19 mouse cellular contexts compared by ENCODE assay signal in genomic region chr7:79867861-79868260, GRCm38 (mm10). TPM values are rescaled to one million over a fixed set of nuclear protein-coding genes. Genes with fewer than 3 reads are reported as not detected.
DNase-seq lines count a peak whose midpoint lies in the region; ATAC-seq lines count a peak whose summit lies in the region.
"Had no signal": no experiment of that assay in that cellular context is flagged by ENCODE, and none has a peak within 500 bp of the region (broad histone marks: within the 10 kb centered on the region; RNA-seq: fewer than 3 reads in every experiment).

No protein-coding gene starts in this region.

- 0 out of 2 replicates have a peak, but pooled peaks have one; percentile 6 for ATAC-seq in lung, embryonic 16.5 days (ENCODE audit: low read depth)
- ATAC-seq: forebrain, embryonic 14.5 days had no signal

- intact Hi-C loops in heart, postnatal 25 days (cut with DNase I) = no loop called here

- no peaks in the 10 kb centered on the region for H3K27me3 ChIP-seq in lung, embryonic 16.5 days (ENCODE audit: control insufficient read depth, insufficient read depth, low read depth, low read length)

- no peak overlapping the region for H3K4me2 ChIP-seq in lung, embryonic 16.5 days (ENCODE audit: low read depth, low read length)
- H3K4me2 ChIP-seq: lung, embryonic 14.5 days; midbrain, embryonic 11.5 days had no signal

- H3K4me3 ChIP-seq in lung, embryonic 16.5 days (ENCODE audit: low read length) = no peak overlapping the region
- H3K4me3 ChIP-seq: layer of hippocampus, adult 2 months had no signal

- DNase-seq in gastrocnemius, adult 18-20 months (ENCODE audit: low spot score) = peak; percentile 51
- no peak for DNase-seq in gastrocnemius, postnatal 10 days
- no peak for DNase-seq in lung, postnatal 10 days
- DNase-seq in heart, postnatal 25 days (ENCODE audit: low spot score) = peak; percentile 53
- DNase-seq in cerebellum, postnatal 14 days = no peak
- DNase-seq in testis, postnatal 14 days (ENCODE audit: low spot score) = no peak
- DNase-seq in spleen, adult 12 weeks (ENCODE audit: low spot score) = no peak
- DNase-seq: adrenal gland, postnatal 36 days; B cell, adult 2 months; cerebellum, adult 11 months; embryo, embryonic 11 days; left cerebral cortex, postnatal 4 days; thymus, adult 2 months had no signal

- no peaks in the 10 kb centered on the region for H3K36me3 ChIP-seq in lung, embryonic 16.5 days (ENCODE audit: control insufficient read depth, insufficient read depth, low read length)

- H3K27ac ChIP-seq in lung, embryonic 16.5 days (ENCODE audit: low read length) = peak overlapping the region; percentile 43
- H3K27ac ChIP-seq: layer of hippocampus, adult 2 months had no signal

- H3K9me3 ChIP-seq in lung, embryonic 16.5 days (ENCODE audit: control insufficient read depth, low read length) = no peaks in the 10 kb centered on the region

- H3K9ac ChIP-seq in lung, embryonic 16.5 days (ENCODE audit: low read length) = no peak overlapping the region
- H3K9ac ChIP-seq: lung, embryonic 14.5 days had no signal

- H3K4me1 ChIP-seq in lung, embryonic 16.5 days (replicated peaks; ENCODE audit: control insufficient read depth, insufficient read depth, low read length) = peaks cover 5% of the 10 kb centered on the region; the same call in 1 of the 2 replicates

- WGBS in lung, embryonic 16.5 days = 74% methylated on average over 13 of the region's 13 CpGs

RNA-seq across cellular contexts. Expression of gene Anpep, which starts 7.0 kb away (rescaled TPM):
- total RNA-seq in gastrocnemius, adult 18-20 months (2021) = 1 to 10 TPM; 3.8 to 5.6 TPM
- 10 to 100 TPM; 11.8 to 22.7 TPM for total RNA-seq in gastrocnemius, postnatal 10 days (2021)
- 7.4 and 9.7 TPM in 2 replicates for polyA plus RNA-seq in lung, embryonic 16.5 days (2015; fragmentation: Nextera tagmentation; extraction: Ambion mirVana)
- 10 to 100 TPM; 13.7 to 17.4 TPM for total RNA-seq in heart, postnatal 25 days (2021)
- total RNA-seq: granulocyte monocyte progenitor cell, adult 5-6 weeks had no signal

RNA-seq across cellular contexts. Expression of gene Ap3s2, which starts 52.6 kb away (rescaled TPM):
- 10 to 100 TPM; 17.1 to 24.9 TPM for total RNA-seq in gastrocnemius, adult 18-20 months (2021)
- 10 to 100 TPM; 20.6 to 21.9 TPM for total RNA-seq in gastrocnemius, postnatal 10 days (2021)
- polyA plus RNA-seq in lung, embryonic 16.5 days (2015; fragmentation: Nextera tagmentation; extraction: Ambion mirVana) = 22.3 and 25.8 TPM in 2 replicates
- total RNA-seq in heart, postnatal 25 days (2021) = 10 to 100 TPM; 19.2 to 21.5 TPM

RNA-seq across cellular contexts. Expression of gene Mesp2, which starts 57.3 kb away (rescaled TPM):
- not detected for total RNA-seq in gastrocnemius, adult 18-20 months (2021)
- total RNA-seq in gastrocnemius, postnatal 10 days (2021) = under 1 TPM in 1 of 2 experiments, not detected in 1; 0.19 TPM
- polyA plus RNA-seq in lung, embryonic 16.5 days (2015; fragmentation: Nextera tagmentation; extraction: Ambion mirVana) = 0.45 and 0.87 TPM in 2 replicates
- under 1 TPM in 1 of 2 experiments, not detected in 1; 0.17 TPM for total RNA-seq in heart, postnatal 25 days (2021)
- total RNA-seq: granulocyte monocyte progenitor cell, adult 5-6 weeks had no signal

Comparison
In these comparisons a context has a peak if more than half of its experiments do, and no peak if none do; other contexts are left out.
1. DNase-seq: peak in gastrocnemius, adult 18-20 months (single experiment) and heart, postnatal 25 days (single experiment); none in gastrocnemius, postnatal 10 days (single experiment), lung, postnatal 10 days (single experiment), cerebellum, postnatal 14 days (0 of 2), testis, postnatal 14 days (single experiment) and spleen, adult 12 weeks (single experiment).